Mouse (Mus musculus) left cerebral cortex, postnatal 10 days (tissue): ENCODE measurements at regions not wholly inside any gene's neighbourhood (a gene's known extent, or its start where the extent isn't known, plus 50 kb on each side); places are given as distances from the start of the nearest gene placed in this dataset.

Experiments
- DNase-seq, 2 experiments: peaks; one replicate each; pipeline ENCODE4 v3.0.0; 2021 to 2022; ENCODE audit warnings: low spot score in 2 of 2, mixed read lengths in 1 of 2; ENCODE audit errors: extremely low spot score in 1 of 2
- intact Hi-C: fragments of 180-260 bp; cut with DNase I; formaldehyde crosslinking; loops from one replicate; pipeline ENCODE4 v1.15.1; 2025

DNA sequence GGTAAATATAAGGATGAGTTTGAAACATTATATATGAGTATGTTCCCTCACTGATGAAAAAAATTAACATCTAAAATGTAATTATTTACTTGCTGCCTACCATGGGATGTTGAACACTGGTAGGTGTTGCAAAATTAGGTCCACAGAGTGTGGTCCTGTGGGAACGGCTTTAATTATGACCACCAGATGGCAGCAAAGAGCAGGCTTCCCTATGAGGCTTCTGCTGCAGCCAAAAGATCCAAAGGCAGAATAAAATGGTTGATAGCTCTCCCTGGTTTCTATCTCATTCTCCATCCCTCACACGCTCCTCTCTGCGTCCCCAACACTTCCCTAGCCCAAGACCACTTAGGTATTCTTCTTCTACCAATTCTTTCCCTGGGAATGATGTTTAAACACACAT is 54.6 kb upstream of the Cit start:
- DNase-seq: peak; percentile 61 to 72
- intact Hi-C loops: no loop called here
